Mouse (Mus musculus): ENCODE data around the gene Aaed1.

Gene Aaed1

GRCm38 (mm10) chr13:64250363-64250762 lies 62.1 kb downstream of the Aaed1 start:
- peak; percentile 82 for DNase-seq (ENCODE audit: low read depth)

DNA sequence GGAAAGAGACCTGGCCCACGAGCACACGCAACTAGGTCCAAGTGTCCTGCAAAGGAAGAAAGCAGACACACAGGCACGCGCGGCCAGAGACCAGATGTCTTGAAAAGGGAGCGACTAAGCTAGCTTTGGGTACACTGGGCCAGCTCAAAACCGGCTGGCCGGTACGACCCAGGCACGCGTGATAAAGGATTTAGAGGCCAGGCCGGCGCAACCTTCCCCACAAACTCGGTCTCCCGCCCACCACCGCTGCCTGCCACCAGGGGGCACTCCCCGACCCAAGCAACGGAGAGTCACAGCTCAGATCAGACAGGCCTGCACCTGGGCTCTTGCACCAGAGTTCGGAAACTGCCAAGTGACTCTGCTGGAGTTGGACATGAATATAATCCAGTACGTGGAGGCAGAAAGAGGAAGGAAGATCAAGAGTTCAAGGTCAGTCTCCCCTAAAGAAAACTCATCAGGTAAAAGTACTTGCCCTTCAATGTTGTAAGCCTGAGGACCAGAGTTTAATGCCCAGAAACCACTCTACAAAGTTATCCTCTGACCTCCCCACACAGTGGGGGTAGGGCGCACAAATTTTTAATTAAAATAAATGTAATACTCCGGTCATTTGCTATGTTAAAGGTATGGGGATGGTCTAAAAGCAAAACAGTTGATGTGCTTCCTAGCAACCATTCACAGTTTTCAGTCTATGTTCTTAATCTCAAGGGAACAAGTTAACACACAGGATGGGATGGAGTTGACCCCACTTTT lies 63.6 kb downstream of the Aaed1 start:
- peak; percentile 91 for DNase-seq (ENCODE audit: low read depth)

DNA sequence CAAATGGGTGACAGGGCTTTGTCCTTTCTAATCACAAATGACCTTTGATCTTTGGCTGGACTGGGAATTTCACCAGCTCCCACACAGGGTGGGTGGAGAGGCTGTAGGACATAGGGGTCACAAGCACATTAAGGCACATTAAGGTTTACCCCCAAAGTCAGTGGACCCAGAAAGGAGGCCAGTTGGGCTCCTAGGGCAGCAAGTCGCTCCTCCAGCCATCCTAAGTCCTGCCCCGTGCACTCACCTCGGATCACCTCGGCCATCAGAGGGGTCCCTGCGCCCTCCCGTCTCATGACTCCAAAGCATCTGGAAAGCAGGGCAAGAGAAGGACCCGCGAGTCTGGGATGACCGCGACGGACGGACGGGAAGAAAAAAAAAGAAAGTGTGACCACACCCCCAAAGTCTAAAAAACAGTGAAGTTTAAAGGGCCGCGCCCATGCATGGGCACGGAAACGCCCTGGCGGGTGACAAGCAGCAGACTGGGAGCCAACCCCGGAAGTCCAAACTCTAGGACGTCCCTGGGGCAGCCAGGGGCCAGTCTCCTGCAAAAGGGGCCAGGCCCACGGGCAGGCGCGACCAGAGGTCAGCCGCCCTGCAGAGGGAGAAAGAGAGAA lies 64.2 kb downstream of the Aaed1 start:
- peak; percentile 87 for DNase-seq (ENCODE audit: low read depth)

- peak; percentile 24 for DNase-seq (ENCODE audit: low read depth)
These were observed 66.4 kb downstream of the Aaed1 start for GRCm38 (mm10) chr13:64246106-64246505.

DNA sequence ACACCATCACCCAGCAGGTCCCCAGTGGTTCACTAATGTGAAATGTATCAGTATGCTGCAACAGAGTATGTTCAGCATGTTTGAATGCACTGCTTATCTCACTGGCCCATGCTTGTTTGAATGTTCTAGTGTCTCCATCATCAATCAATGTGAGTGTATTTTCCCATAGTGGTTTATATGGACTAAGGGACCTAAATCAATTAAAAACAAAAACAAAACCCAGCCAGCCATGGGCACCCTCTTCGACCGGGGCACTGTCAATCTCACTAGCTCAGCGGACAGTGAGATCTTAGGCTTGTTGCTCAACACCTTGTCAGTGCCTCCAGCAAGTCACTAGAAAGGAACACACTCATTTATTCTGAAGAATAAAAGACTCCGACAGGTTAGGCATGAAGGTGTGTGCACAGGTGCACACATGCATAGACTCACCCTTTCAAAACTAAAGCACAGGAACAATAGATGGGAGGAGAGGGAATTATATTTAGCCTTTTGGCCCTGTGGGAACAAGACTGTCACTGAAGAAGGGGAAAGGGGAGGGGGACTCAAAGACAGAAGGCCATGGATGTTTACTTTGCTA lies 67.7 kb downstream of the Aaed1 start:
- DNase-seq (ENCODE audit: low read depth), result no peak

- DNase-seq (ENCODE audit: low read depth), result no peak
These were observed 69.8 kb downstream of the Aaed1 start for GRCm38 (mm10) chr13:64242721-64243120.

DNA sequence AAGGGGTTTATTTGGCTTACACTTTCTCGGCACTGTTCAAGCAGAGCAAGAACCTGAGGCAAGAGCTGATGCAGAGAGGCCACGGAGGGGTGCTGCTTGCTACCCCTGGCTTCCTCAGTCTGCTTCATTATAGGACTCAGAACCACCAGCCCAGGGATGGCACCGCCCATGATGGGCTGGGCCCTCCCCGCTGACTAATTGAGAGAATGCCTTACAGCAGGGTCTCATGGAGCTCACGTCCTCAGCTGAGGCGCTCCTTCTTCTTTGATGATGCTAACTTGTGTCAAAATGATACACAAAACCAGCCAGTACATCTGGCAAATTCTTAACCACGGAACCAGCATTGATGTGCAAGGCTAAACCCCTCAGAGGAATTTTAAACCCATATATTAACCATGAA lies 71.9 kb downstream of the Aaed1 start:
- DNase-seq (ENCODE audit: low read depth), result peak; percentile 60

- DNase-seq (ENCODE audit: low read depth), result no peak
These were observed 74.8 kb downstream of the Aaed1 start for GRCm38 (mm10) chr13:64237681-64238157.

DNA sequence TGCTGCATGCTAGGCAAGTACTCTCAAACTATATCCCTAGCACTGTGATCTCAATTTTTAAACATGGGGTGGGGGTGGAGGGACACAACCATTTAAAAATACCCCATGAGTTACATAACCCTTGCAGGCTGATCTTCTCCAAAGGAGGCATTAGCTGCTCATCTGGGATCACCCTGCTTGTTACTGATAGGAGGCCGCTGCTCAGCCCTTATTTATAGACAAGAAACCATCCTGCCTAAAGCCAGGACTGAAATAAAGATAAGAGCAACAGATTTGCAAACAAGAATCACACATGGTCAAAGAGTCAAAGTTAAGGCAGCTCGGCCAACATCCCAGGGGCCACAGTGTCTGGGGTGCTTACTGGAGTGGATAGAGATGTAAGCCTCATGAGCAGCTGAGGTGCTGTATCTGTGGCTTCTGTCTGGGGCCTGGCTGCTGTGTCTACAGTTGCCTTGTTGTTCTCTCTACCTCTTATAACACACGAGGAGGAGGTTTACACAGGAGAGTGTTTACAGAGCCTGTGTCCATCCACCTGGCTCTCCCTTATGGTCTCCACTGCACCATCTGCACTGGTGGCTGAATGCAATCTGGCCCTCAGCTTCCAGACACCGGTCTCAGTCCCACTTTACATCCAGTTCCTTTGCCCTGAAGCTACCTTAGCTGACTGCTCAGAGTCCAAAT lies 75.4 kb downstream of the Aaed1 start:
- DNase-seq (ENCODE audit: low read depth), result no peak

DNA sequence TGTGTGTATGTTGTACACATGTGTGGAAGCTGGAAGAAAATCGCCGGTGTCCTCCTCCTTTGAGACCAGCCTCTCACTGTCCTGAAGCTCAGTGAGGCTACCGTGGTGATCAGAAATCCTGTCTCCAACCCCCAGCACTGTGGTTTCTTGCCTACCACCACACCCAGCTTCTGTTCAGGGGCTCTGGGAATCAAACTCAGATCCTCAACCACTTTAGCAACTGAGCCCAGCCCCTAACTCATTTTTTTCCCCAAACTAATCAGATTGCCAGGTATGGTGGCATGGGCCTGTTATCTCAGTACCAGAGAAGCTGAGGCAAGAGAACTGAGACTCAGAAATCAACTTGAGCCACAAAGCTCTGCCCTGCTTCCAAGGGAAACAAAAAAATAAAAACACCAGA lies 76.7 kb downstream of the Aaed1 start:
- no peak for DNase-seq (ENCODE audit: low read depth)

DNA sequence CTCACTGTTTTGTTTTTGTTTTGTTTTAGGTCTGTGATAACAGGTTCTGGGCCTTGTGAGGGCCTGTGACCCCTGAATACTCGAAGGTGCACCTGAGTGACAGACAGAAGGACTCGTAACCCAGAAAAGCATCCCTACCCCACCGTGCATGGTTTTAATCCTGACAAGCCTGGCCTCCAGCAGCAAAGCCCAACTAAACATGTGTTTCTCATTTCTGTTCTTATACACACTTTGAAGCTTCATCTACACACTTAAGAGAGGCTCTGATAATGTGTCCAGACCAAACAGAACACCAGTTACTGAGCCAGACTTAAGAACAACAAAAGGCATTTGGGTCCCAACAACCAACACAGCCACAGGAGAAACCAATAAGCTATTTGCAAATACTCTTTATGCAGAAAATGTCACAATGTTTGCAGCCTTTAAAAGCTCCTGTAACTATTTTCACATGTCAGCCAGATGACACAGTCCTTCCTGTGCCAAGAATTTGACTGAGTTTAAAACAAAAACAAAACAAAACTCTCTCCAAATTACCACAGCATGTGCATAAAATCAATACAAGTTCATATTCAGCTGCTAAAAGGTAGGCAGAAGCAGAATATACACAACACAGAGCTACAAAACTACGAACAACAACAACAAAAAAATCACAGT lies 77.3 kb downstream of the Aaed1 start:
- DNase-seq (ENCODE audit: low read depth), result no peak

GRCm38 (mm10) chr13:64233139-64233538 lies 79.4 kb downstream of the Aaed1 start:
- no peak for DNase-seq (ENCODE audit: low read depth)

GRCm38 (mm10) chr13:64226725-64227124 lies 85.8 kb downstream of the Aaed1 start:
- DNase-seq (ENCODE audit: low read depth), result no peak

- DNase-seq (ENCODE audit: low read depth), result no peak
These were observed 86.8 kb downstream of the Aaed1 start for GRCm38 (mm10) chr13:64225738-64226137.
